Mouse (Mus musculus) left cerebral cortex, postnatal 36 days (tissue): ENCODE data around the gene Uhrf1. TPM values are rescaled to one million over a fixed set of nuclear protein-coding genes. Genes with fewer than 3 reads are reported as not detected.
A peak's percentile ranks its signal among the peaks of the same experiment; 100 is the strongest.

Experiments used
- DNase-seq, 2 experiments: peaks; one replicate each; pipeline ENCODE4 v3.0.0; 2021 to 2022; ENCODE audit warnings: low spot score in 2 of 2, mixed read lengths in 1 of 2
- intact Hi-C: fragments of 180-260 bp; cut with DNase I; formaldehyde crosslinking; loops from one replicate; pipeline ENCODE4 v1.15.1; 2025
- total RNA-seq, 2 experiments: library from RNA; stranded (reverse); gene quantifications; 2 replicates each; pipeline ENCODE4 v1.2.3; 2021

Uhrf1 gene
- total RNA-seq, 2 experiments from 2014 or later, result 0.82 to 1.3 TPM

- intact Hi-C loops, result no loop called here
- DNase-seq, result no peak
Measured at GRCm38 (mm10) chr17:56272644-56273043, 30.5 kb upstream of the Uhrf1 start.

DNA sequence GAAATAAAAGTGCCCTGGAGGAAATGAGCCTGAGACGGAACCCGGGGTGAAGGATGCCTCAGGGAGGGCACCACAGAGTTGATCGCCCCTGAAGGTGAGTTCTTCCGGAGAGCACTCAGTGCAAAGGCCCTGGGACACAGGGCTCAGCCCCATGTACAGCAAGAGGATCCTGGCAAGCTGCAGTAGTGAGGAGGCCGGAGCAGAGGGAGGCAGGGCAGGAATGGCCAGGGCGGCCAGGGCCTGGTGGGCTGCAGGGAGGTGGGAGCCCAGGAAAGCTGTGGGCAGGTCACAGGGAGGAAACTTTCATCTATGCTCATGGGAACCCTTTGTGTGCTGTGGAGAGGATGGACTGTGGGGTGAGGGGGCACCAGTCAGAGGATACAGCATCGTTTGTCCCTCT, 29.6 kb upstream of the Uhrf1 start:
- intact Hi-C loops, result no loop called here
- no peak for DNase-seq

DNA sequence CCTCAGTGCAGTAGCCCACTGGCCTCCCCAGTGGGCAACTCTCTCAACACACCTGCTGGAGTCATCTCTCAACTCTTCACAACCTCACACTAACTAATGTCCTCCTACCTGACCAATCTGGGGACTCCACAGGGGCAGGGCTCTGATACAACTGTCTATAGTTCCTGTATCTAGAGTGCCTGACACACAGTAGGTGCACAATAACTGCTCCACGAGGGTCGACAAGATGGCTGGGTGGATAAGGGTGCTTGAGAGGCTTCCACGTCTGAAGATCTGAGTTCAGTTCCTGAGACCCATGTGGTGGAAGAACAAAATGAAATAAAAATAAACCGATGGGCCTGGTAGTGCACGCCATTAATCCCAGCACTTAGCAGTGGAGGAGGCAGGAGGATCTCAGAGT, 29.1 kb upstream of the Uhrf1 start:
- DNase-seq, result no peak
- intact Hi-C loops, result no loop called here

DNA sequence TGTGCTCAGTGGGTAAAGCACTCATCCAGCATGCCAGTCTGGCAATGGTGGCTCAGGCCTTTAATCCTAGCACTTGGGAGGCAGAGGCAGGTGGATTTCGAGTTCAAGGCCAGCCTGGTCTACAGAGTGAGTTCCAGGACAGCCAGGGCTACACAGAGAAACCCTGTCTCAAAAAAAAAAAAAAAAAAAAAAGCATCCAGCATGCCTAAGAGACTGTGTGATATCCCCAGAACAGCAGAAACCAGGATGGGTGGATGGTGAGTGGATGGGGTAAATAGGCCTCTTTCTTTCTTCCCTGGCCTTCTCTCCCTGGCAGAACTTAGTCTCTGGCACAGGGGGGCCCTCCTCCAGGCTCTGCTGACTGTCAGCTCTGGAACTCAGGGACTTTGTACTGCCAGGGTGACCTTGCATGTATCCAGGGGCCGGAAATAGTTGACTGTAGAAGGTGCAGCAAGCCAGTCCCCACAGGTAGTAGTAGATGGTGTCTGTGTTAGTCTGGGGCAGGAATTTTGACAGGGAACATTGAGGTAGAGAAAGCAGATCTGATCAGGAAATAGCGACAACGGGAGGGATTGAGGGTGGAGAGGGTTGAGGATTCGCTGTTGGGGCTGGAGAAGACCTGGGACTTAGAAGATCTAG, 27.2 kb upstream of the Uhrf1 start:
- intact Hi-C loops, result loop anchor here (5.0 kb wide), 1 partner anchor 51 kb away; the partner anchor contains the start of gene Kdm4b

GRCm38 (mm10) chr17:56276643-56277566, 26.2 kb upstream of the Uhrf1 start, which contains the start of gene Ticam1:
Gene Ticam1, minus strand, starts transcription at chr17:56276786.
- peak; percentile 77 to 82 for DNase-seq
- intact Hi-C loops, result loop anchor here (5.0 kb wide), 1 partner anchor 50 kb away; the partner anchor contains the start of gene Kdm4b

More for the DNA sequence above, 27.2 kb upstream of the Uhrf1 start:
- DNase-seq, result no peak

GRCm38 (mm10) chr17:56277567-56277893, 25.6 kb upstream of the Uhrf1 start:
- intact Hi-C loops, result loop anchor here (5.0 kb wide), 1 partner anchor 50 kb away; the partner anchor contains the start of gene Kdm4b
- no peak for DNase-seq

DNA sequence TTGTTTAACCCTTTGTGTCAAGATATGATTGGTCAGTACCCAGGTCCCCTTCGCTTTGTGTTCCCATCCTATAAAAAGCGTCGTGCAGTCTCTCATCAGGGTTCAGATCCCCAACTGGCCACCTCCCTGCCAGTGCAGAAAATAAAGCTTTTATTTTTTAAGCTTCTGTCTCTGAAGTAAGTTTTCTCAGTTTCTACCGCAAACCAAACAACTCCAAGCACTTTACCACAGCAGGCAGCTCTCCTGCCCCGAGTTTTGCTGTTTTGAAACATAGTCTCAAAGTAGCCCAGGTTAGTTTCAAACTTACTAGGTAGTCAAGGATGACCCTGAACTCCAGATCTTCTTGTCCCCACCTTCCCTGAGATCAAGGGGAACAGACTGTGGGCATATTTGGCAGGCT, 24.8 kb upstream of the Uhrf1 start:
- intact Hi-C loops, result loop anchor here (5.0 kb wide), 1 partner anchor 49 kb away; the partner anchor contains the start of gene Kdm4b
- no peak for DNase-seq

- DNase-seq, result no peak
- intact Hi-C loops, result loop anchor here (5.0 kb wide), 1 partner anchor 48 kb away; the partner anchor contains the start of gene Kdm4b
Measured at GRCm38 (mm10) chr17:56279481-56280155, 23.5 kb upstream of the Uhrf1 start.

DNA sequence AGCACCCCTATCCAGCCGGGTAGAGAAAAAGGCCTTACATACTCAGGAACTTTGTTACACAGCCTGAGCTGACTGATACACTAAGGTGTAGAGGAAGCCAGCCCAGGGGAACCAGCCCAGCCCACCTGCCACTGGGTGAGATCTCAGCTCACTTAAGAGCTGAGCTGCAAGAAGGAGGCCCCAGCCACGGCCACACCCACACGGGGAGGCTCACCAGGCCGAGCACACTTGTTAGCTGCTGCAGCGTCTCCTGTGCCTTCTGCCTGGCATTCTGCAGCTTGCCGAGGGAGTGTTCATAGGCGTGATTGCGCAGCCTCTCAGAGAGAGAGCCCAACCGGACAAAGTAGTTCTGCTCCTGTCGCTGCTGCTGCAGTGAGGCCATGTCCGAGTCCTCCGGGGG, 21.9 kb upstream of the Uhrf1 start:
- no peak for DNase-seq
- intact Hi-C loops, result no loop called here

GRCm38 (mm10) chr17:56282802-56283201, 20.3 kb upstream of the Uhrf1 start:
- intact Hi-C loops, result no loop called here

DNA sequence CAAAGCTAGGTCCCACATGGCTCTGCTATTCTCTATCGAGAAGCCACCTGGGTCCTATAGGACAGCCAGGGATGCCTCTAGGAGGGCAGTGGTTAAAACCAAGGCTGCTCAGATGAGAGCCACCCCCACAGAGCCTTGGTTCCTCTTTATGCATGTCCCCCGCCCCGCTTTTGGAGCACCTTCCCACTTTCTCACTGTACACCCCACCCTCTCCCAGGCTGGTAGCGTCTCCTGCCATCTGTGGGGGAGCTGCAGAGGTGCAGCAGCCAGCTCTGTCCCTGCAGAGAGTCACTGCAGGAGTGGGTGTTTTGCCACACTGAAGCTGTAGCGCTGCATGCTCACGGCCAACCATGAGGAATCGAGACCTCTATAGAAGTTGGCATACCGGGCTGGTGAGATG, 19.8 kb upstream of the Uhrf1 start:
- DNase-seq, result peak in 1 of 2 experiments; percentile 73
- intact Hi-C loops, result no loop called here

More at GRCm38 (mm10) chr17:56282802-56283201, 20.3 kb upstream of the Uhrf1 start:
- DNase-seq, result no peak

DNA sequence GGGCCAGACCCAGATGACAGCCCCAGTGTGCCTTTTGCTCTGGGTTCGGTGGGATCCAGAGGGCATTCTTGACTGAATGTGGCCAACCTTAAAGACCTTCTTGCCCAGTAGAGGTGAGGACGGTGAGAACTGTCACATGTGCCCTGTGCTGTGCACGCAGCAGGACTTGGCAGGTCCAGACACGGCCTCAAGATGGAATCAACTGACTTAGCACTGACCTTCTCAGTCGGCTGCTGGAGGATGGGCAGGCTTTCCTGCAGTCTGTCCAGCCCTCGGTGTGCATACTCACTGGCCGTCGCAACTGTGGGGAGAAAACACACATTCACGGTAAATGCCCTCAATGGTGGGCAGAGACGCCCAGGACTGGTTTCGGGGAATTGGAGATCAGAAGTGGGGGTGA, 17.1 kb upstream of the Uhrf1 start:
- intact Hi-C loops, result loop anchor here (5.0 kb wide), 1 partner anchor 66 kb away; no protein-coding TSS in a partner anchor
- no peak for DNase-seq

DNA sequence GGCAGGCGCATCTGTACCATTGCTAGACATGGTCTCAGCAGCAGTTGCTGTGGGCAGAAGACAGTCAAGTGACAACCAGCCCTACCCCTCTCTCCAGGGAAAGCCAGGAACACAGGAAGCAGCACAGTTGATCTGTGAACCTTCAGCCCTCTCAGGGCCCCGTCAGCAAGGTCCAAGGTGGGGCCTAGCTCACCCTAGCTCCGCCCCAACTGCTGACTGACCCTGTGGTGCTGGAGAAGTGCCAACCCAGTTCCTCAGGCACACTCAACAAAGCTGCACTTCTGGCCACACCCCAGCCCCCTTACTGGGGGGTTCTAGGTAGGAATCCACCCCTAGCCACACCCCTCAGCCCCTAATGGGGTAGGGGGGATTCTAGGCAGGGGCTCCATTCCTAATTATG, 15.3 kb upstream of the Uhrf1 start:
- intact Hi-C loops, result loop anchor here (5.0 kb wide), 1 partner anchor 64 kb away; no protein-coding TSS in a partner anchor
- no peak for DNase-seq

GRCm38 (mm10) chr17:56288866-56289265, 14.3 kb upstream of the Uhrf1 start:
- DNase-seq, result no peak
- intact Hi-C loops, result loop anchor here (5.0 kb wide), 1 partner anchor 63 kb away; no protein-coding TSS in a partner anchor

GRCm38 (mm10) chr17:56289371-56290331, 13.5 kb upstream of the Uhrf1 start:
- DNase-seq, result no peak
- intact Hi-C loops, result loop anchor here (5.0 kb wide), 1 partner anchor 63 kb away; no protein-coding TSS in a partner anchor

- DNase-seq, result peak in 1 of 2 experiments; percentile 69
- intact Hi-C loops, result no loop called here
Measured at GRCm38 (mm10) chr17:56290388-56291170, 12.5 kb upstream of the Uhrf1 start.

GRCm38 (mm10) chr17:56291171-56291511, 12.0 kb upstream of the Uhrf1 start:
- DNase-seq, result peak; percentile 46 to 54
- intact Hi-C loops, result no loop called here
